Mouse (Mus musculus): ENCODE measurements at regions not wholly inside any gene's neighbourhood (a gene's known extent, or its start where the extent isn't known, plus 50 kb on each side); places are given as distances from the start of the nearest gene placed in this dataset.
"Not testable (repeated sequence)": the region's sequence is repeated elsewhere in the genome, so short reads cannot be mapped to it uniquely, and the experiment has no call there.

DNA sequence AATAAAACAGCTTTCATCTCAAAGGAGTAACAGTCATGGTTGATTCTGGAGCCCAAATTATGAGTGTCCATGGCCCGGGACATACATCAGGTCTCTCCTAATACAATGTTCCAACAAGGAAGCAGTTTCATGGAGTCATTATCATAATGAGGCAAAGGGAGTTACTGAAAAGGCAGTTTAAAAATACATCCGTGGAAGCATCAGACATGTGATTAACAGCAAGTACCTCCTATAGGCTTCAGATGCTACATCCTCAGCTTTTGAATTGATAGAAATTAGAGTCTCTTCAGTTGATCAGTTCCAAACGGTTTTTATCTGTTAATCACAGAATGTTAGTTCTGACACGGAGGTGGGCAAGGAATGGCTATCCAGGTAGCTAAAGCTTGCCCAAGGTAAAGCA, 110.5 kb downstream of the Rchy1 start:
- DNase-seq, result no peak
- no peaks in the 10 kb centered on the region for H3K27me3 ChIP-seq (replicated peaks; ENCODE audit: control insufficient read depth, insufficient read depth, low read length)
- WGBS, result 68% methylated on average over 4 of the region's 4 CpGs
- H3K4me1 ChIP-seq (ENCODE audit: control insufficient read depth, insufficient read depth, low read length), result no peaks in the 10 kb centered on the region
- H3K36me3 ChIP-seq (ENCODE audit: control insufficient read depth, insufficient read depth, low read length), result no peaks in the 10 kb centered on the region
- no peak overlapping the region for H3K4me3 ChIP-seq (ENCODE audit: insufficient read depth, low read depth, low read length)
- H3K27ac ChIP-seq (ENCODE audit: insufficient read depth, low read depth, low read length), result no peak overlapping the region
- no peak for TF ChIP-seq POLR2A (IDR thresholded peaks at IDR 0.05; ENCODE audit: low read depth, low read length)
- TF ChIP-seq CTCF (conservative IDR thresholded peaks at IDR 0.05; ENCODE audit: insufficient read depth, insufficient read length, low read depth, low read length), result no peak

DNA sequence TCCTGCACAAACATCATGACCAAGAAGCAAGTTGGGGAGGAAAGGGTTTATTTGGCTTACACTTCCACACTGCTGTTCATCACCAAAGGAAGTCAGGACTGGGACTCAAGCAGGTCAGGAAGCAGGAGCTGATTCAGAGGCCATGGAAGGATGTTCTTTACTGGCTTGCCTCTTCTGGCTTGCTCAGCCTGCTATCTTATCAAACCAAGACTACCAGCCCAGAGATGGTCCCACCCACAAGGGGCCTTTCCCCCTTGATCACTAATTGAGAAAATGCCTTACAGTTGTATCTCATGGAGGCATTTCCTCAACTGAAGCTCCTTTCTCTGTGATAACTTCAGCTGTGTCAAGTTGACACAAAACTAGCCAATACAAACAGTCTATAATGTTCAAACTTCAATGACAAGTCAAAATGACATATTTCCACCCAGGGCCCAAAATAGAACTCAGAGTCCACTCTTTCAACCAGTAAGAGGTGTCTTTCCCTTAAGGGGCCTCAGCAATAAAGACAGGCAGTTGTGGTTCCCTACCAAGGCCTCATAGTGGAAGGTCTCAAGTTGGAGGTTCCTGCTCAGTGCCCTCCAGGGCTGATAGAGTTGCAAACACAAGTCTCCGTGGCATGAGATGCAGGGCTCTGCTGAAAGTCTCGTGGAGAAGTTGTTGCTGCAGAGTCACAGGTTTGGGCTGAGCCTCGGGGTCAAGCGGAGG, 111.9 kb downstream of the Rchy1 start:
- not testable (repeated sequence) for H3K36me3 ChIP-seq (ENCODE audit: control insufficient read depth, insufficient read depth, low read length); H3K4me1 ChIP-seq (ENCODE audit: control insufficient read depth, insufficient read depth, low read length); DNase-seq; H3K27me3 ChIP-seq (replicated peaks; ENCODE audit: control insufficient read depth, insufficient read depth, low read length); H3K4me3 ChIP-seq (ENCODE audit: insufficient read depth, low read depth, low read length); H3K27ac ChIP-seq (ENCODE audit: insufficient read depth, low read depth, low read length)
- WGBS, result 85% methylated on average over 4 of the region's 4 CpGs

- Histone ChIP-seq H3K36me3 (ENCODE audit: control insufficient read depth, insufficient read depth, low read length) (no peaks in the 10 kb centered on the region), H3K27ac (ENCODE audit: insufficient read depth, low read depth, low read length) (no peak overlapping the region), H3K27me3 (replicated peaks; ENCODE audit: control insufficient read depth, insufficient read depth, low read length) (no peaks in the 10 kb centered on the region), H3K4me1 (ENCODE audit: control insufficient read depth, insufficient read depth, low read length) (no peaks in the 10 kb centered on the region), H3K4me3 (ENCODE audit: insufficient read depth, low read depth, low read length) (no peak overlapping the region)
- no peak for DNase-seq
- 91% methylated on average over 5 of the region's 5 CpGs for WGBS
- TF ChIP-seq POLR2A (IDR thresholded peaks at IDR 0.05; ENCODE audit: low read depth, low read length) (no peak), CTCF (conservative IDR thresholded peaks at IDR 0.05; ENCODE audit: insufficient read depth, insufficient read length, low read depth, low read length) (no peak)
Observed at GRCm38 (mm10) chr5:91850440-91850839, 112.4 kb downstream of the Rchy1 start.

GRCm38 (mm10) chr5:91849533-91849932, 113.3 kb downstream of the Rchy1 start:
- Histone ChIP-seq H3K4me3 (ENCODE audit: insufficient read depth, low read depth, low read length) (no peak overlapping the region), H3K36me3 (ENCODE audit: control insufficient read depth, insufficient read depth, low read length) (no peaks in the 10 kb centered on the region)
- WGBS, result 75% methylated on average over 2 of the region's 2 CpGs

GRCm38 (mm10) chr5:91849114-91849513, 113.8 kb downstream of the Rchy1 start:
- Histone ChIP-seq H3K36me3 (ENCODE audit: control insufficient read depth, insufficient read depth, low read length) (no peaks in the 10 kb centered on the region), H3K27me3 (replicated peaks; ENCODE audit: control insufficient read depth, insufficient read depth, low read length) (no peaks in the 10 kb centered on the region), H3K27ac (ENCODE audit: insufficient read depth, low read depth, low read length) (no peak overlapping the region), H3K4me3 (ENCODE audit: insufficient read depth, low read depth, low read length) (no peak overlapping the region), H3K4me1 (ENCODE audit: control insufficient read depth, insufficient read depth, low read length) (no peaks in the 10 kb centered on the region)
- DNase-seq, result no peak
- WGBS, result 49% methylated on average over 4 of the region's 4 CpGs
- TF ChIP-seq CTCF (conservative IDR thresholded peaks at IDR 0.05; ENCODE audit: insufficient read depth, insufficient read length, low read depth, low read length) (no peak), POLR2A (IDR thresholded peaks at IDR 0.05; ENCODE audit: low read depth, low read length) (no peak)

More at GRCm38 (mm10) chr5:91849533-91849932, 113.3 kb downstream of the Rchy1 start:
- Histone ChIP-seq H3K27ac (ENCODE audit: insufficient read depth, low read depth, low read length) (no peak overlapping the region), H3K4me1 (ENCODE audit: control insufficient read depth, insufficient read depth, low read length) (no peaks in the 10 kb centered on the region), H3K27me3 (replicated peaks; ENCODE audit: control insufficient read depth, insufficient read depth, low read length) (no peaks in the 10 kb centered on the region)
- no peak for DNase-seq
- no peak for TF ChIP-seq POLR2A (IDR thresholded peaks at IDR 0.05; ENCODE audit: low read depth, low read length)
- TF ChIP-seq CTCF (conservative IDR thresholded peaks at IDR 0.05; ENCODE audit: insufficient read depth, insufficient read length, low read depth, low read length), result no peak

- DNase-seq, result no peak
- WGBS, result 83% methylated on average over 3 of the region's 3 CpGs
- TF ChIP-seq CTCF (conservative IDR thresholded peaks at IDR 0.05; ENCODE audit: insufficient read depth, insufficient read length, low read depth, low read length) (no peak), POLR2A (IDR thresholded peaks at IDR 0.05; ENCODE audit: low read depth, low read length) (no peak)
- no peak overlapping the region for H3K4me3 ChIP-seq (ENCODE audit: insufficient read depth, low read depth, low read length)
- no peaks in the 10 kb centered on the region for H3K27me3 ChIP-seq (replicated peaks; ENCODE audit: control insufficient read depth, insufficient read depth, low read length)
- no peaks in the 10 kb centered on the region for H3K4me1 ChIP-seq (ENCODE audit: control insufficient read depth, insufficient read depth, low read length)
- no peak overlapping the region for H3K27ac ChIP-seq (ENCODE audit: insufficient read depth, low read depth, low read length)
- no peaks in the 10 kb centered on the region for H3K36me3 ChIP-seq (ENCODE audit: control insufficient read depth, insufficient read depth, low read length)
Observed at GRCm38 (mm10) chr5:91848528-91848927, 114.3 kb downstream of the Rchy1 start.

GRCm38 (mm10) chr5:91843044-91843443, 119.8 kb downstream of the Rchy1 start:
- TF ChIP-seq CTCF (conservative IDR thresholded peaks at IDR 0.05; ENCODE audit: insufficient read depth, insufficient read length, low read depth, low read length), result no peak
- no peak for TF ChIP-seq POLR2A (IDR thresholded peaks at IDR 0.05; ENCODE audit: low read depth, low read length)
- WGBS, result 81% methylated on average over 4 of the region's 4 CpGs

More at GRCm38 (mm10) chr5:91843044-91843443, 119.8 kb downstream of the Rchy1 start:
- no peak for DNase-seq
- Histone ChIP-seq H3K4me3 (ENCODE audit: insufficient read depth, low read depth, low read length) (no peak overlapping the region), H3K27me3 (replicated peaks; ENCODE audit: control insufficient read depth, insufficient read depth, low read length) (no peaks in the 10 kb centered on the region), H3K4me1 (ENCODE audit: control insufficient read depth, insufficient read depth, low read length) (no peaks in the 10 kb centered on the region), H3K27ac (ENCODE audit: insufficient read depth, low read depth, low read length) (no peak overlapping the region), H3K36me3 (ENCODE audit: control insufficient read depth, insufficient read depth, low read length) (no peaks in the 10 kb centered on the region)
